Mouse (Mus musculus): ENCODE data around the gene Rpl27a. TPM values are rescaled to one million over a fixed set of nuclear protein-coding genes. Genes with fewer than 3 reads are reported as not detected.

Rpl27a gene
- polyA plus RNA-seq, 1 experiment = 1,006 TPM

DNA sequence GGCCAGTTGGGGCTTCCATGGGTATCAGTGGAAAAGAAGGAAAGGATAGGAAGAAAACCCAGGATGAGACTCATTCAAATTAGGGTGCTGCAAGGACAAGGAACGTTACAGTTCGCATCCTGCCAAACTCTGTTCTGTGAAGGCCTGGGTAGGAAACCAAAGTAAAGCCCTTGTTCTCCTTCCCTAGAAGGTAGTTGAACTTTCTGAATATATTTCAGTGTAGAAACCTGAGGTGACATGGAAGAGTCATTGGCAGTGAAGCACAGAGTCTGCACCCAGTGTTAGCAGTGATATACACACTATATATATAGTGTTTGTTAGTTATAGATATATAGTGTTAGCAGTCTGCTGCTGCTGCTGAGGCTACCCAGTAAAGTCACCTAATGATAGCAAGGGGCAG is 4.4 kb downstream of the Rpl27a start:
- H3K36me3 ChIP-seq (ENCODE audit: control insufficient read depth) = peaks cover 84% of the 10 kb centered on the region
- no peak overlapping the region for H3K4me3 ChIP-seq (replicated peaks)
- peaks cover 39% of the 10 kb centered on the region for H3K4me1 ChIP-seq (ENCODE audit: control insufficient read depth)
- H3K9me3 ChIP-seq (ENCODE audit: control insufficient read depth, low read length) = no peaks in the 10 kb centered on the region
- no peak for TF ChIP-seq GATA1 (IDR thresholded peaks at IDR 0.05; ENCODE audit: low read length)
- no peak for TF ChIP-seq TAL1 (IDR thresholded peaks at IDR 0.05; ENCODE audit: low read length)
- no peaks in the 10 kb centered on the region for H3K27me3 ChIP-seq (ENCODE audit: control insufficient read depth)

DNA sequence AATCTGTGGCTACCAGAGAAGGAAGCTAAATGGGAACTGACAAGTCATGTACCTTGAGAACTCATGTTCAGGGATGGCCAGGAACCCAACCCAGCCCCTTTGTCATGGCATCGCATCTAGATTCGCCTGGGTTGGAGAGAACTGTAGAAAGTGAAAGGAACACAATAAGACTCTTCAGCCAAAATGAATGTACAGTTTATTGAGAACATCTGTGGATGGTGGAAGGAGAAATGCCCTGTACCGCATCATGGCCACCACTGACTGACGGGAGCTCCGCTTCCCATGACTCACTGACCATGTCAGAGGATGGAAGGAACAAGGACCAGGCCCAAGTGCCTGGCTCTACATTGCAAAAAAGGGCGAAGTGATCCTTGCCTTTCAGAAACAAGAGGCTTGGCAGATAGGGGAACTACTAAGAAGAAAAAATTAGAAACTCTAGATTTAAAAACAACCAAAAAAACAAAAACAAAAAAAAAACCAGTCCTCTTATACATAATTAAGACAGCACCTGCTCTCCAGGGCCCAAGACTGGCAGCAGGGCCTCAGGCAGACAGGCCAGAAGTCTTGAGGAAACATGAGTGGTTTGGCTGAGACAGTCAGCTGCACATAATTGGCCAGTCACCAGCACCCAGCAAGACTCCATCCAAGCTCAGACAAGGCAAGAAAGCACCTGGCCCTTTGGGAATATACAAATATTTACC is 4.9 kb downstream of the Rpl27a start:
- H3K4me3 ChIP-seq (replicated peaks) = no peak overlapping the region
- H3K4me1 ChIP-seq (ENCODE audit: control insufficient read depth) = peaks cover 38% of the 10 kb centered on the region
- no peaks in the 10 kb centered on the region for H3K27me3 ChIP-seq (ENCODE audit: control insufficient read depth)
- peaks cover 89% of the 10 kb centered on the region for H3K36me3 ChIP-seq (ENCODE audit: control insufficient read depth)
- H3K9me3 ChIP-seq (ENCODE audit: control insufficient read depth, low read length) = no peaks in the 10 kb centered on the region
- TF ChIP-seq GATA1 (IDR thresholded peaks at IDR 0.05; ENCODE audit: low read length) (no peak), TAL1 (IDR thresholded peaks at IDR 0.05; ENCODE audit: low read length) (no peak)

- H3K36me3 ChIP-seq (ENCODE audit: control insufficient read depth) = peaks cover 92% of the 10 kb centered on the region
These were observed 5.4 kb downstream of the Rpl27a start for GRCm38 (mm10) chr7:109524442-109524744.

DNA sequence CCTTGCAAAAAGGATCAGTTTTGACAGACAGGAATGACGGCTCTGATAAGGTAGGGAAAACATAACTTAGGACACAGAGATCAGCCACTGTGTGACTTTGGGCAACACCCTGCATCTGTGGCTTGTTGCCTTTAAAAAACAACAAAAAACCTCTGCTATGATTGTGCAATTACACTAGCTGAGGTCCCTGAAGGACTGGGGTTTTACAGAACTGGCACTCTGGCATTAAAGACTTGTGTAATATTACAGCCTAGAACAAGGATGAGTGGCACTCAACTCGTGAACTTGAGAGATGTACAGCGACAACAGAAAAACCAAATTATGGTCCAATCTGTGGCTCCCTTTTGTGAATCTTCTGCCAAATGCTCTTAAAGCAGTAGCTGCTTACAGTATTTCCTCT is 5.8 kb downstream of the Rpl27a start:
- Histone ChIP-seq H3K4me3 (replicated peaks) (no peak overlapping the region), H3K9me3 (ENCODE audit: control insufficient read depth, low read length) (no peaks in the 10 kb centered on the region), H3K27me3 (ENCODE audit: control insufficient read depth) (no peaks in the 10 kb centered on the region), H3K36me3 (ENCODE audit: control insufficient read depth) (peaks cover 93% of the 10 kb centered on the region), H3K4me1 (ENCODE audit: control insufficient read depth) (peaks cover 32% of the 10 kb centered on the region)
- TF ChIP-seq GATA1 (IDR thresholded peaks at IDR 0.05; ENCODE audit: low read length) = no peak
- no peak for TF ChIP-seq TAL1 (IDR thresholded peaks at IDR 0.05; ENCODE audit: low read length)

More at GRCm38 (mm10) chr7:109524442-109524744, 5.4 kb downstream of the Rpl27a start:
- Histone ChIP-seq H3K4me1 (ENCODE audit: control insufficient read depth) (peaks cover 36% of the 10 kb centered on the region), H3K9me3 (ENCODE audit: control insufficient read depth, low read length) (no peaks in the 10 kb centered on the region), H3K27me3 (ENCODE audit: control insufficient read depth) (no peaks in the 10 kb centered on the region), H3K4me3 (replicated peaks) (no peak overlapping the region)
- TF ChIP-seq GATA1 (IDR thresholded peaks at IDR 0.05; ENCODE audit: low read length) (no peak), TAL1 (IDR thresholded peaks at IDR 0.05; ENCODE audit: low read length) (no peak)

DNA sequence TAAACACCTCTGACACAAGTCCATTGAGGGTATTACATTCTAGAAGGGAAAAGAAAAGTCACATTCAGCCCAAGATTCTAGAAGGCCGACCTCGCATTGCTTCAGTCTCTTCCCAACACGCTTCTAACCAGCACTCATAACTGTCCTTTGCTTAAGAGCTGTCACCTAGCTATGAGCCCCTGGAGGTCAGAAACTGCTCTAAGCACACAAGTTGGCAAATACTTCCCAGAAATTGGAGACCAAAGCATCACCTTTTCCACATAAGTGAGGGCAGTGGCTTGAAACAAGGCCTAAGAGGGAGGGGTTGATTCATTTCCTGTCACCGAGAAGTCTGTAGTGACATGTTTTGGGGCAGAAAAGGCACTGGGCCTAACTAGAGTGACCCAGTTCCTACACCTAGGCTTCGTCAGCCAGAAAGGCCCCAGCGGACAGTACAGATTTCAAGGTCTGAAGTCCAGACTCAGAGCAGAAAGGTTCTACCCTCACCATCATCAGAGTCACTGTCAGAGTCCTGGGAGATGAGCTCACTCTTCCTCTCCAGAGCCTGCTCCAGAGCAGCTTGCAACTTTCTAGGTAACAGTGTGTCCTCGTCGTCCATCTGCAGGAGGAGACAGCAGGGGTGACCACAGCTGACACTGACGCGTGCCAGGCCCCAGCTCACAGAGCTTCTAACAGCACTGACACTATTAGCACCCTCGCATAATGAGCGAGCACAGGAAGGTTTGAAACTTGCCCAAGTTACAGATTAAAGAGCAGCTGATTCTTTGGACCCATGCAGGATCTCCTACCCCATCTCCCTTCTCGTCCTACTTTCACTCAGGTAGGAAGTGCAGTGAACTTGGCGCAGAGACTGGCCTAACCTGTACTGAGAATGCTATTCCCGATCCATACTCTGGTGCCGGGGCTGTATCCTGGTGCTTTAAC is 7.1 kb downstream of the Rpl27a start:
- Histone ChIP-seq H3K27me3 (ENCODE audit: control insufficient read depth) (no peaks in the 10 kb centered on the region), H3K4me1 (ENCODE audit: control insufficient read depth) (peaks cover 21% of the 10 kb centered on the region), H3K9me3 (ENCODE audit: control insufficient read depth, low read length) (no peaks in the 10 kb centered on the region), H3K4me3 (replicated peaks) (no peak overlapping the region), H3K36me3 (ENCODE audit: control insufficient read depth) (peaks cover 93% of the 10 kb centered on the region)
- no peak for TF ChIP-seq GATA1 (IDR thresholded peaks at IDR 0.05; ENCODE audit: low read length)
- TF ChIP-seq TAL1 (IDR thresholded peaks at IDR 0.05; ENCODE audit: low read length) = no peak

GRCm38 (mm10) chr7:109527536-109527935 is 8.6 kb downstream of the Rpl27a start:
- TF ChIP-seq TAL1 (IDR thresholded peaks at IDR 0.05; ENCODE audit: low read length) (no peak), GATA1 (IDR thresholded peaks at IDR 0.05; ENCODE audit: low read length) (no peak)
- H3K36me3 ChIP-seq (ENCODE audit: control insufficient read depth) = peaks cover 93% of the 10 kb centered on the region
- H3K27me3 ChIP-seq (ENCODE audit: control insufficient read depth) = no peaks in the 10 kb centered on the region
- H3K4me1 ChIP-seq (ENCODE audit: control insufficient read depth) = peaks cover 8% of the 10 kb centered on the region
- no peak overlapping the region for H3K4me3 ChIP-seq (replicated peaks)
- no peaks in the 10 kb centered on the region for H3K9me3 ChIP-seq (ENCODE audit: control insufficient read depth, low read length)

DNA sequence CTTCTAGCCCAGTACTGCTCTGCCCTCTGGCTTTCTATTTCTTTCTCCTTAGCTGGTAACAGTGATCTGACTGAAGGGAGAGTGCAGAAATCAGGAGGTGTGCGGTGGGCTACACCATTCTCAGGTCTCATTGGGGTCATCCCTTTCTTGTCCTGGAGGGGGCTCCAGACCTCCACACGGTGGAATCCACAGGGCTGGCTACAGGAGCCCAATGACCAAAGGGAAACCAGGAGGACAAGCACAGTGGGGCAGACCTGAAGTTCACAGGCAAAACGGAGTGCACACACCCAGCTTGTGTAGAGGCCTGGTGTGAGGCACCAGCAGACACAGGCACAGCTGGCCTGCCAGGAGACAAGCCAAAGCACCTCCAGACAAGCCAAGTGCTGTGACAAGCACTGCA is 9.4 kb downstream of the Rpl27a start:
- no peaks in the 10 kb centered on the region for H3K9me3 ChIP-seq (ENCODE audit: control insufficient read depth, low read length)
- H3K27me3 ChIP-seq (ENCODE audit: control insufficient read depth) = no peaks in the 10 kb centered on the region
- H3K36me3 ChIP-seq (ENCODE audit: control insufficient read depth) = peaks cover 93% of the 10 kb centered on the region
- TF ChIP-seq TAL1 (IDR thresholded peaks at IDR 0.05; ENCODE audit: low read length) = no peak
- no peak for TF ChIP-seq GATA1 (IDR thresholded peaks at IDR 0.05; ENCODE audit: low read length)
- no peak overlapping the region for H3K4me3 ChIP-seq (replicated peaks)
- peaks cover 4% of the 10 kb centered on the region for H3K4me1 ChIP-seq (ENCODE audit: control insufficient read depth)

- no peak for TF ChIP-seq TAL1 (IDR thresholded peaks at IDR 0.05; ENCODE audit: low read length)
- TF ChIP-seq GATA1 (IDR thresholded peaks at IDR 0.05; ENCODE audit: low read length) = no peak
These were observed 10.8 kb downstream of the Rpl27a start for GRCm38 (mm10) chr7:109529741-109530140.

GRCm38 (mm10) chr7:109531501-109531900 is 12.6 kb downstream of the Rpl27a start:
- peaks cover 90% of the 10 kb centered on the region for H3K36me3 ChIP-seq (ENCODE audit: control insufficient read depth)
- no peaks in the 10 kb centered on the region for H3K9me3 ChIP-seq (ENCODE audit: control insufficient read depth, low read length)
- H3K4me3 ChIP-seq (replicated peaks) = no peak overlapping the region
- no peaks in the 10 kb centered on the region for H3K27me3 ChIP-seq (ENCODE audit: control insufficient read depth)
- TF ChIP-seq GATA1 (IDR thresholded peaks at IDR 0.05; ENCODE audit: low read length) (no peak), TAL1 (IDR thresholded peaks at IDR 0.05; ENCODE audit: low read length) (no peak)
- no peaks in the 10 kb centered on the region for H3K4me1 ChIP-seq (ENCODE audit: control insufficient read depth)

More at GRCm38 (mm10) chr7:109529741-109530140, 10.8 kb downstream of the Rpl27a start:
- Histone ChIP-seq H3K36me3 (ENCODE audit: control insufficient read depth) (peaks cover 92% of the 10 kb centered on the region), H3K4me3 (replicated peaks) (no peak overlapping the region), H3K4me1 (ENCODE audit: control insufficient read depth) (no peaks in the 10 kb centered on the region), H3K27me3 (ENCODE audit: control insufficient read depth) (no peaks in the 10 kb centered on the region), H3K9me3 (ENCODE audit: control insufficient read depth, low read length) (no peaks in the 10 kb centered on the region)
